Mouse (Mus musculus) cerebellum, postnatal 10 days (tissue): ENCODE measurements around the gene Wdr54.
A peak's percentile ranks its signal among the peaks of the same experiment; 100 is the strongest.

Experiments used
- DNase-seq, 2 experiments: peaks; one replicate each; pipeline ENCODE4 v3.0.0; 2021; ENCODE audit warnings: mixed read lengths in 2 of 2

Gene Wdr54

DNA sequence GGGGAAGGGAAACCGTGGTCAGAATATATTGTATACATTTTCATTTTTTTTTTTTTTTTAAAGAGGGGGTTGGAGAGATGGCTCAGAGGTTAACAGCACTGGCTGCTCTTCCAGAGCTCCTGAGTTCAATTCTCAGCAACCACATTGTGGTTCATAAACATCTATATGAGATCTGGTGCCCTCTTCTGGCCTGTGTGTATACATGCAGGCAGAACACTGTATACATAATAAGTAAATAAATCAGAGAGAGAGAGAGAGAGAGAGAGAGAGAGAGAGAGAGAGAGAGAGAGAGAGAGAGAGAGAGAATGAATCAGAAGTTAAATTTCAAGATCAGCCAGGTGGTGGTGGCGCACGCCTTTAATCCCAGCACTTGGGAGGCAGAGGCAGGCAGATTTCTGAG lies 3.3 kb upstream of the Wdr54 start:
- peak; percentile 70 to 74 for DNase-seq

DNA sequence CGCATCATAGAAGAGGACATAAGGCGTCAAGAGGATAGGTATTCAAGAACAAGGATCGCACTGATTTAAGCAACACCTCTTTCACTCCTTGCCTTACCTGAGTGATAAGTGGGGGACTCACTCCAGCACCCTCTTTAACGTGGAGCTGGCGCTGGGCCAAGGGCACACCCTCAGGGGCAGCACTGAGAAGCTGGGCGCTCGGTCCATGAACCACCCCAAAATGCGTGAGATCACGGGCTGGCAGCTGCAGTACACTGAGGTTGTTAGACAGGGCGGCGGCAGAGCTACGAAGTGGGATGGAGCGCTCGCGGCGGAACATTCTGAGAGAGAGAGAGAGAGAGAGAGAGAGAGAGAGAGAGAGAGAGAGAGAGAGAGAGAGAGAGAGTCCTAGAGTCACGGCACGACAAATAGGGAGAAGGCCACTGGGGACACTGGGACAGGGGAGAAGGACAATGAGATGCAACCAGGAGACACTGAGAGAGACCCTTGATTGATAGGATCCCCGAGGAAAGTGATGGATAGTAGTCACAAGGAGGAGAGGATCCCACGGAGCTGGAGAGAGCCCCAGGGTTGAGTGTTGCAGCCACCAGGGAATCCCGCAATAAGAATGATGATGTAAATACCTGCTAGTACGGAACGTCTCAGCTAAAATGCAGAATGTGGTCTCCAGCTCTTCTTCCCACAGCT lies 502 bp downstream of the Wdr54 start:
- peak; percentile 61 to 65 for DNase-seq

DNA sequence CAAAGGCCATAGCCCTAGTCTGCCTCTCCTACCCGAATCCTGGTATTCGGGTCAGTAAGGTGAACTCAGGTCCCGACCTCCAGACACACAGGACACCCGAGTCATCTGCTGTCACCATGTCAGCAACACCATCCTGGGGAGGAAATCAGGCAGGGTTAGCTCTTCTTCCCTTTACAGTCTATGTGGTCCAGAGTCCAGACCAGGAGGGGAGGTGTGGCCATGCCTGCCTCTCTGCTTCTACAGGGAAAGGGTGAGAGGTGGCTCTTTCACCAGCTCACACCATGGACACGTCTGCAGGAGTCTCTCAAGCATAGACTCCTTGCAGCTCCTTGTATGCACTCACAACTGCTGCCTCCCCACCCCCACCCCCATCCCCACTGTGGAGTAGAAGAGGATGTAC lies 2.7 kb downstream of the Wdr54 start:
- DNase-seq: no peak

- no peak for DNase-seq
Observed at GRCm38 (mm10) chr6:83153038-83153437, 3.2 kb downstream of the Wdr54 start.

DNA sequence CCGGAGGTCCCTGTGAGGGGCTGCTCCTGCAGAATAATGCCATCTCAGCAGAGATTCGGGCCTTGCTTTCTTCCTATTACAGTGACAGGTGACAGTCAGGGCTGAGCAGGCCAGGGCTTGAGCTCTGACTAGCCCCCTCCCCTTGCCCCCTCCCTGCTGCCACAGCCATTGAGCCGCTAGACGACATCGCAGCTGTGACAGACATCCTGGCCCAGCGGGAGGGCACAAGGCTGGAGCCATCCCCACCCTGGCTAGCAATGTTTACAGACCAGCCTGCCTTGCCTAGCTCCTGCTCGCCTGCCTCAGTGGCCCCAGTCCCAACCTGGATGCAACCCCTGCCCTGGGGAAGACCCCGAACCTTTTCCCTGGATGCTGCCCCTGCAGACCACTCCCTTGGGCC lies 4.5 kb downstream of the Wdr54 start:
- peak; percentile 58 to 70 for DNase-seq

GRCm38 (mm10) chr6:83147280-83147679 lies 8.9 kb downstream of the Wdr54 start:
- DNase-seq: no peak

DNA sequence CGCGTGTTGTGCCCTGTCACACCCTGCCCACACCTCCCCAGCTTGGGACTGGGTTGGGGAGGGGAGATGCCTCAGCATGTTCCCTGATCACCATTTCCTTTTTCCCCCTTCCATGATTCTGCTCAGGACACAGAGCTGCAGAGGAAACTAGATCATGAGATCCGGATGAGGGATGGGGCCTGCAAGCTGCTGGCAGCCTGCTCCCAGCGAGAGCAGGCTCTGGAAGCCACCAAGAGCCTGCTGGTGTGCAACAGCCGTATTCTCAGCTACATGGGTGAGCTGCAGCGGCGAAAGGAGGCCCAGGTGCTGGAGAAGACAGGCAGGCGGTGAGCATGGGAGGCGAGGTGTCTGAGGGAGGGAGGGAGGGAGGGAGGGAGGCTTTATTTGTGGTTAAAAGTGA lies 10.4 kb downstream of the Wdr54 start:
- DNase-seq: no peak

- no peak for DNase-seq
Observed at GRCm38 (mm10) chr6:83145209-83145608, 11.0 kb downstream of the Wdr54 start.

GRCm38 (mm10) chr6:83142886-83143285 lies 13.3 kb downstream of the Wdr54 start:
- no peak for DNase-seq

GRCm38 (mm10) chr6:83142211-83142731 lies 13.9 kb downstream of the Wdr54 start:
- no peak for DNase-seq

DNA sequence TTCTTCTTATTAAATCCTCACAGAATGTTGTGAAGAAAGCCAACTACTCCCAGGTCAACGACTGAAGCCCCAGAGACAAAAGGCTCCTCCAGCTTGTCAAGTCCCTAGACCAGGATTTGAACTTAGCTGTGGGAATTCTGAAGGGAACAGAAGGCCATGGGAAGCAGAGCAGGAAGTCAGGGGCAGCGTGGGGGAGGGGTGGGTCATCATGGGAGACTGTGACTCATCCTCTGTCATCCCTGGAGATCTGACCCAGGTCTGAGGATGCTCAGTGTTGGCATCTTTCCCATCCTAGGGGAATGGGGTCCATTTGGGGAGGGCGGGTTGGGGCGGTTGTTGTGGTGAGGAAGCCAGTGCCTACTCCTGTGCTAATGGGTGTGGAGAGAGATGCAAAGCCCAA lies 14.6 kb downstream of the Wdr54 start:
- DNase-seq: no peak

GRCm38 (mm10) chr6:83140044-83140443 lies 16.2 kb downstream of the Wdr54 start:
- DNase-seq: peak in 1 of 2 experiments; percentile 56

GRCm38 (mm10) chr6:83138056-83138455 lies 18.1 kb downstream of the Wdr54 start:
- DNase-seq: no peak

DNA sequence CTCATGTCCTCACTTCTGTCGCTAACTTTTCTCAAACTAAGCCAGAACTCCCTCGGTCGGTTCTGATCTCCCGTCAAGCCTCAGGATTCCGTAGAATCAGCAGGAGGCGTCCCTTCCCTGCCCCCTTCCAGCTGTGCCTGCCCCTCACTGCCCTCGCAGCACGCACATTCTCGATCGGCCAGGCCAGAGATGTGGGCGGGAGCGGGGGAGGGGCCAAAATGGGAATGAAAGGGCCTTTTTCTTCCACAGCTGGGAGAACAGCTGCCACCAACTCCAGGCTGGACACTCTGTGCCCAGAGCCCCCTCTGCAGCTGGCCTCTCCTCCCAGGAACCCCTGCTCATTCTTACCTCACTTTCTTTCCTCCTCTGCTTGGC lies 18.6 kb downstream of the Wdr54 start:
- DNase-seq: peak; percentile 59 to 75

DNA sequence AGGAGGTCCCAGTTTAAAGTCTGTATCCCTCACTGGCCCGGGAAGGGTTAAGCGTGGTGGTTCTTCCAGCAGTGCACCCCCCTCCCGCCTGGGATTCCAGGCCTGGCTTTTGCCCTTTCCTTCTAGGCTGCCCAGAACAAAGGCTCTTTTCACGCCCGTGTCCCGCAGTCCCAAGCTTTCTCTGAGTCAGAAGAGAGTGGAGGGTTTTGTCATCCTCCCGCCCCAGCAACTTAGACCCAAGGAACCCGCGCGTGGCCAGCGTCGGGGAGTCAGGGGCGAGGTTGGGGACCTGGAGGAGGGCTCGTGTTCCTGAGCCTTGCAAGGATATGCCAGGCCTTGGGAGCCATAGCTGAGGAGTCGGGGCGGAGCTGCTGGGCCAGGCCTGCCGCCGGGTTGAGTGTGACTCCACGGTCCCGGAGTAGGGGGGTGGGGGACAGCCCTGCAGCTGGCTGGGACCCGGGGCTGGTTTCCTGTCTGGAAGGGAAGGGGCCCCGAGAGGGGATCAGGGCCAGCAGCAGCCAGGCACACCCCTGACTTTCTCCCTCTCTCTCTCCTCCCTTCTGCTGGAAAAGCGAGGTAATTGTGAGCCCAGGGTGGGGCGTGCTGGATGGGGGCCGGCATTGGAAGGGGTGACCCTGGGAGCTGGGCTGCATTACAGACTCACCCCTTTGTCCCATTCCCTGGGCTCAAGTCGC lies 19.2 kb downstream of the Wdr54 start:
- peak; percentile 47 to 63 for DNase-seq

GRCm38 (mm10) chr6:83136291-83136880 lies 19.8 kb downstream of the Wdr54 start:
- DNase-seq: no peak

DNA sequence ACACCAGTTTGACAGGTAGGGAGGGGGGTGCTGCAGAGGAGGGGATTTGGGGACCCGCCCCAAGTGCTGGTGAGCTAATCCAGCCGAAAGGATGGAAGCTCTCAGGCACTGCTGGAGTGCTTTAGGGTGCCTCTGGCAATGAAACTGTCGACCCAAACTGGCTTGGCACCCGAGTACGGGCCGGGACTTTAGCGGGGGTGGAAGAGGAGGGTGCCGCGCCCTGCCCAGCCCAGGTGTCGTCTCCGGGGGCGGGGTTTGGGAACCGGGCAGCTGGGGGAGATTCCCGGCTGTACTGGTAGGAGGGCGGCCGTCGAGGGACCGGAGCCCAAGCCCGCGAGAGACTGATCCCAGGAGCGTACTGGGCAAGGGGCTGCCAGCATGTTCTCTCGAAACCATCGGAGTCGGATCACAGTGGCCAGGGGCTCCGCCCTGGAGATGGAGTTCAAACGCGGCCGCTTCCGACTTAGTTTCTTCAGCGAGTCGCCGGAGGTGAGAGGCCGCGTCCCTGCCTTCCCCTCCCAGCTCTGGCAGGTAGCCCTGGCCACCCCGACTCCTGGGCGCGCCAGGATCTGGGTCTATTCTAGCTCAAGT lies 20.5 kb downstream of the Wdr54 start:
- DNase-seq: no peak

DNA sequence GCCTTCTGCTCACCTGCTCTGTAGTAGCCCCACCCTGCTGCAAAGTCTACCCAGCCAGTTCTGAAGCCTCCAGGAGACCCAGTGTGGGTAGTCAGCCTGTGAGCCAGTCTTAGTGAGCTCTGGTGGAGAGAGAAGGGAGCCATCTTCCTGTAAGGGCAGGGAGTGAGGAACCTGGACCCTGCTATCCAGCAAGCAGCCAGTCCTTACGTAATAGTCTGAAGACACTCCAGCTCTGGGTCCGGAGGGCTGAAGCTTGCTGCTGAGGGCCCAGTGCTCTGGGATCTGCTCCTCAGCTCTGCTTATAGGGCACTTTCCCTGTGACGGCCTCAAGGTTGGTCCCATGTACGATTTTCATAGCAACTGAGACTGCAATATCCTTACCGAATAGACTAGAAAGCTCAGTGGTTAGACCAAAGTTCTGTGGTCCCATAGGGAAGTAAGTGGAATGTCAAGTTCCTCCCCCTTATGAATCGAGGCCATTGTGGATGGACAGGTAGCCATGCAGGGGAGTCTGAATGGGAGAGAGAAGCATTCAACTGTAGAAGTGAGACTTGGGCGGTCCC lies 21.2 kb downstream of the Wdr54 start, which contains the start of gene Rtkn:
Gene Rtkn (plus strand): TSS at position 513 of the 563 bp plus-strand sequence.
- no peak for DNase-seq

GRCm38 (mm10) chr6:83134226-83134625 lies 22.0 kb downstream of the Wdr54 start:
- DNase-seq: no peak

GRCm38 (mm10) chr6:83132176-83132919 lies 23.8 kb downstream of the Wdr54 start:
- no peak for DNase-seq

GRCm38 (mm10) chr6:83131469-83132034 lies 24.6 kb downstream of the Wdr54 start:
- peak; percentile 64 to 66 for DNase-seq

- DNase-seq: no peak
Observed at GRCm38 (mm10) chr6:83127419-83127818, 28.8 kb downstream of the Wdr54 start.
